Mouse (Mus musculus) brain, embryonic 14.5 days (tissue): ENCODE data around the gene Mfn2.
A peak's percentile ranks its signal among the peaks of the same experiment; 100 is the strongest.

ENCODE experiments used
- CTCF ChIP-seq: fragments of 200-500 bp; IDR thresholded peaks from 2 replicates; pipeline ENCODE4 v1.5.1; 2012; ENCODE audit warnings: inconsistent platforms, mild to moderate bottlenecking, moderate library complexity, borderline replicate concordance; ENCODE audit not compliant: insufficient read depth, insufficient read length; ENCODE audit errors: extremely low read depth
- POLR2A ChIP-seq: fragments of 200-500 bp; IDR thresholded peaks from 2 replicates; pipeline ENCODE4 v1.6.1; 2012; ENCODE audit warnings: mild to moderate bottlenecking, inconsistent platforms, borderline replicate concordance; ENCODE audit not compliant: poor library complexity, insufficient read depth, insufficient read length, severe bottlenecking; ENCODE audit errors: extremely low read depth

DNA sequence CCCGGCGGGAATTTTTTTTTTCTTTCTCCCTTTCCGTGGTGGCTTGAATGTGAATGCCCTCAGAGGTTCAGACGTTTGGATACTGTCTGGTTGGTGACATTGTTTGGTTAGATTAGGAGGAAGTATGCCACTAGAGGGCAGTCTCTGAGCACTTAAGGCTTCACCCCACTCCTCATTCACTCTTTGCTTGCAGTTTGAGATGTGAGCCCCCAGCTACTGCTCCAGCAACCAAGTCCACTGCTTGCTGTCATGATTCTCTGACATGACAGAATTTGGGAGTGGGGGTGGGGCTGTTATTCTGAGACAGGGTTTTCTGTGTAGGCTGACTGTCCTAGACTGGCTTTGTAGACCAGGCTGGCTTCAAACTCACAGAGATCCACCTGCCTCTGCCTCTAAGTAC lies 49.1 kb upstream of the Mfn2 start:
- TF ChIP-seq CTCF (peak; percentile 59; the same call in 1 of the 2 replicates), POLR2A (no peak)
